Mouse (Mus musculus): ENCODE data around the gene Cyth3. TPM values are rescaled to one million over a fixed set of nuclear protein-coding genes. Genes with fewer than 3 reads are reported as not detected.

Cyth3 gene
- polyA plus RNA-seq, 1 experiment from 2014 or later, result 48.4 TPM

- 26% methylated on average over 11 of the region's 11 CpGs for WGBS
- Histone ChIP-seq H3K4me2 (peak overlapping the region; percentile 37), H3K27me3 (no peaks in the 10 kb centered on the region), H3K36me3 (no peaks in the 10 kb centered on the region), H3K27ac (peak overlapping the region; percentile 76), H3K9ac (no peak overlapping the region), H3K9me3 (no peaks in the 10 kb centered on the region), H3K4me1 (peaks cover 92% of the 10 kb centered on the region), H3K4me3 (no peak overlapping the region)
- ATAC-seq (ENCODE audit: insufficient number of reproducible peaks, insufficient read depth, low FRiP score, low TSS enrichment, low read depth), result no peak
Measured at GRCm38 (mm10) chr5:143637832-143638420, 15.7 kb downstream of the Cyth3 start.

DNA sequence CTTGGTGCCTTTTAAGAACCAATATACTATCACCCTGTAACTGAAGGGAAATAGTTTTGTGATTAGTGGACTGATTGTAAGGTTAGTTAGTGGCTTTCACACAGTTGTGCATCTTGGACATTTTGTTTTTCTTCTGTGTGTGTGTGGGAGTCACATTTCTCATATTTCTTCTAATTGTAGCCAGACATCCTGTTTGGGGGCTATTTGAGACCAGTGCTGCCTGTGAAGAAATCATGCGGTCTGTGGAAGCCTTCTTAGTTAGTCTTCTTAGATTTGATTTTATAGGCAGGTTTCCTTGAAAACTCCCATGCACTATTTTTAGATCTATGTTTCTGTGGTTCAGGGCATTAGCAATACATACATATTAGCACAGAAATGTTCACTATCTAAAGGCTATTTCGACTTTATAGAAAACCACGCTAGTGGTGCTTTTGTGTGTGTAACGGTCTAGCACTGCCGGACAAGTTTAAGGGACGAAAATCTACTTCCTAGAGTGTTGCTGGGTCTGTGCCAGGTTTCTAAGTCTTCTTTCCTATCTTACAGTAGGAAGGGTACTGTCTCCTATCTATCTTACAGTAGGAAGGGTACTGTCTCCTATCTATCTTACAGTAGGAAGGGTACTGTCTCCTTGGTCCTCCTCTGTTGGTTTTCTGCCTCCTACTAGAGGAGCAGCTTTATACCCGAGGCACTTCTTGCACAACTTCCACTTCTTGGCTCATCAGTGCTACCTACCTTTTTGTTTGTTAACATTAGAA is 16.4 kb downstream of the Cyth3 start:
- no peaks in the 10 kb centered on the region for H3K9me3 ChIP-seq
- 0 out of 2 replicates have a peak overlapping the region, but pooled peaks have one; percentile 2 for H3K9ac ChIP-seq
- H3K36me3 ChIP-seq, result no peaks in the 10 kb centered on the region
- H3K27ac ChIP-seq, result peak overlapping the region; percentile 76
- 33% methylated on average over 7 of the region's 7 CpGs for WGBS
- H3K27me3 ChIP-seq, result no peaks in the 10 kb centered on the region
- 0 out of 2 replicates have a peak, but pooled peaks have one; percentile 16 for ATAC-seq (ENCODE audit: insufficient number of reproducible peaks, insufficient read depth, low FRiP score, low TSS enrichment, low read depth)
- H3K4me3 ChIP-seq, result no peak overlapping the region
- peaks cover 89% of the 10 kb centered on the region for H3K4me1 ChIP-seq
- peak overlapping the region; percentile 37 for H3K4me2 ChIP-seq

GRCm38 (mm10) chr5:143639329-143639728 is 17.1 kb downstream of the Cyth3 start:
- WGBS, result 85% methylated on average over 4 of the region's 4 CpGs
- H3K4me1 ChIP-seq, result peaks cover 88% of the 10 kb centered on the region

GRCm38 (mm10) chr5:143639810-143640209 is 17.6 kb downstream of the Cyth3 start:
- Histone ChIP-seq H3K27ac (no peak overlapping the region), H3K4me2 (no peak overlapping the region), H3K4me3 (no peak overlapping the region), H3K9me3 (no peaks in the 10 kb centered on the region), H3K36me3 (no peaks in the 10 kb centered on the region), H3K9ac (no peak overlapping the region), H3K27me3 (no peaks in the 10 kb centered on the region), H3K4me1 (peaks cover 87% of the 10 kb centered on the region)
- no peak for ATAC-seq (ENCODE audit: insufficient number of reproducible peaks, insufficient read depth, low FRiP score, low TSS enrichment, low read depth)
- WGBS, result 70% methylated on average over 7 of the region's 7 CpGs

More at GRCm38 (mm10) chr5:143639329-143639728, 17.1 kb downstream of the Cyth3 start:
- Histone ChIP-seq H3K27me3 (no peaks in the 10 kb centered on the region), H3K9me3 (no peaks in the 10 kb centered on the region), H3K4me3 (no peak overlapping the region), H3K4me2 (no peak overlapping the region), H3K36me3 (no peaks in the 10 kb centered on the region), H3K27ac (0 out of 2 replicates have a peak overlapping the region, but pooled peaks have one; percentile 76), H3K9ac (no peak overlapping the region)
- ATAC-seq (ENCODE audit: insufficient number of reproducible peaks, insufficient read depth, low FRiP score, low TSS enrichment, low read depth), result no peak

- H3K9ac ChIP-seq, result no peak overlapping the region
- H3K4me2 ChIP-seq, result no peak overlapping the region
- 0 out of 2 replicates have a peak overlapping the region, but pooled peaks have one; percentile 7 for H3K27ac ChIP-seq
- no peaks in the 10 kb centered on the region for H3K36me3 ChIP-seq
- ATAC-seq (ENCODE audit: insufficient number of reproducible peaks, insufficient read depth, low FRiP score, low TSS enrichment, low read depth), result no peak
- no peaks in the 10 kb centered on the region for H3K9me3 ChIP-seq
- 43% methylated on average over 3 of the region's 3 CpGs for WGBS
- H3K4me3 ChIP-seq, result no peak overlapping the region
- H3K27me3 ChIP-seq, result no peaks in the 10 kb centered on the region
- H3K4me1 ChIP-seq, result peaks cover 76% of the 10 kb centered on the region
Measured at GRCm38 (mm10) chr5:143641503-143641902, 19.3 kb downstream of the Cyth3 start.

DNA sequence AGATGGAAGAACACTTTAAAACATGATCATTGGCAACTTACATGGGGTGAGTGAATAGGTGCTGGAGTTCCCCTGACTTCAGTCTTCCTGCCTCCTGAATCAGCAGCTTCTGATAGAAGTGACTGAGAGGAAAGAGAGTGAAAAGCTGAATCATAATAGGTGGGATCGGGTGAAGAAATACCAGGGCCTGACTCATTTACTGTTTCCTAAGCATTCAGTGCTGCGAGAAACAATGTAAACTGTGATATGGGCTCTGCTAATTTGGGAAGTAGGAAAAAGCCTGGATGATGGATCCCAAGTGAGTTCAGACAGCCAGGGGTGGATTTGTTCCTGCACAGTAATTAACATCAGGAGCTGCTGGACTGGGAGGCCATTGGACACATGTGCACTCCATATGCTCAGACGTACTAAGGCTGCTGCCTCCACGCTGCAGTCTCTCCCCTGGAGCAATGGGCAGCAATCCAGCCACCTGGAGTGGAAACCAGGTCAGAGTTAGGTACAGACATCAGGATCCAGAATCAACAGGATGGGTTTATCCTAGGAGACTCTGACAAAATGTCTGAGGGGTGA is 20.1 kb downstream of the Cyth3 start:
- Histone ChIP-seq H3K27me3 (no peaks in the 10 kb centered on the region), H3K27ac (peak overlapping the region; percentile 66), H3K9me3 (no peaks in the 10 kb centered on the region), H3K36me3 (no peaks in the 10 kb centered on the region), H3K9ac (no peak overlapping the region), H3K4me3 (no peak overlapping the region), H3K4me2 (peak overlapping the region; percentile 19), H3K4me1 (peaks cover 69% of the 10 kb centered on the region)
- WGBS, result 18% methylated on average over 4 of the region's 4 CpGs
- 0 out of 2 replicates have a peak, but pooled peaks have one; percentile 11 for ATAC-seq (ENCODE audit: insufficient number of reproducible peaks, insufficient read depth, low FRiP score, low TSS enrichment, low read depth)

DNA sequence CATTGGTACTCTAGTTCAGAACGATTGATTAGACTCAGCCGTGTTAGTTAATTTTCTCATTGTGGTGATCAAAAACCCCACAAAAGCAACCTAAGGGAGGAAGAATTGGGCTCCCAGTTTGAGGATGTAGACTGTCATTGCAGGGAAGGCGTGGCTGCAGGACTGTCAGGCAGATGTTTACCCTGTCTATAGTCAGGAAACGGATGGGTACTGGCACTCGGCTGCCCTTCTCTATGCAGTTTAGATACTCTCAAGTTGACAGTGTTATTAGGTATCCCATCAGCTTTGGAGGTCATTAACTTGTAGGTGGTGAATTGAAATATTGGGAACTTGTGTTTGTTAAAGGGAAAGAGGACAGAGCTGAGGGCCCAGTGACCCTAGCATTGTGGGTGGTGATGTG is 23.7 kb downstream of the Cyth3 start:
- Histone ChIP-seq H3K4me2 (no peak overlapping the region), H3K36me3 (peaks cover 9% of the 10 kb centered on the region; the same call in 1 of the 2 replicates), H3K27ac (no peak overlapping the region), H3K27me3 (no peaks in the 10 kb centered on the region), H3K9ac (no peak overlapping the region), H3K9me3 (no peaks in the 10 kb centered on the region), H3K4me1 (peaks cover 36% of the 10 kb centered on the region), H3K4me3 (no peak overlapping the region)
- 72% methylated on average over 5 of the region's 5 CpGs for WGBS
- no peak for ATAC-seq (ENCODE audit: insufficient number of reproducible peaks, insufficient read depth, low FRiP score, low TSS enrichment, low read depth)

- ATAC-seq (ENCODE audit: insufficient number of reproducible peaks, insufficient read depth, low FRiP score, low TSS enrichment, low read depth), result no peak
- Histone ChIP-seq H3K4me2 (no peak overlapping the region), H3K36me3 (peaks cover 9% of the 10 kb centered on the region; the same call in 1 of the 2 replicates), H3K4me3 (no peak overlapping the region), H3K9ac (no peak overlapping the region), H3K9me3 (no peaks in the 10 kb centered on the region), H3K27me3 (no peaks in the 10 kb centered on the region), H3K4me1 (peaks cover 30% of the 10 kb centered on the region), H3K27ac (no peak overlapping the region)
- WGBS, result 89% methylated on average over 2 of the region's 2 CpGs
Measured at GRCm38 (mm10) chr5:143647412-143647811, 25.2 kb downstream of the Cyth3 start.

DNA sequence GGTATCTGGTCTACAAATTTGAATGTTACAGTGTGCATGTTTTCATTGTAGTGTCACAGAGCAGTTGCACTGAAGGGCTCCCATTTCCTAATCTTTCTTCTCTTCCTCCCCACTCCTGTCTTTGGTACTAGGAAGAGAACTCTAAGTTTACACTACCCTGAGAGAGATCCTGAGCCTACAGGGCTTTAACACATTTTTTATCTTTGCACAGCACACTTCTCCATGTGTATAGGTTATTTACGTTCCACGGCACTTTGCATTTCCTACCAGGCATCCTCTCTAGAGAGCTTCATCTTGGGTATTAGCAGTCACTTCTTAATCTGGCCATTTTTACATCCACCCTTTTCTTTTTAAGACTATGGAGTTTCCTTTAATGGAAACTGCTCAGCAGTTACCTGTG is 25.8 kb downstream of the Cyth3 start:
- 80% methylated on average over 2 of the region's 2 CpGs for WGBS
- no peak overlapping the region for H3K27ac ChIP-seq
- no peak for ATAC-seq (ENCODE audit: insufficient number of reproducible peaks, insufficient read depth, low FRiP score, low TSS enrichment, low read depth)

GRCm38 (mm10) chr5:143649168-143649567 is 26.9 kb downstream of the Cyth3 start:
- 95% methylated on average over 6 of the region's 6 CpGs for WGBS
- no peak overlapping the region for H3K27ac ChIP-seq
- no peak overlapping the region for H3K4me2 ChIP-seq
- no peak for ATAC-seq (ENCODE audit: insufficient number of reproducible peaks, insufficient read depth, low FRiP score, low TSS enrichment, low read depth)
- H3K4me1 ChIP-seq, result peaks cover 32% of the 10 kb centered on the region
- H3K4me3 ChIP-seq, result no peak overlapping the region
- H3K36me3 ChIP-seq, result peaks cover 9% of the 10 kb centered on the region; the same call in 1 of the 2 replicates
- H3K27me3 ChIP-seq, result no peaks in the 10 kb centered on the region
- no peak overlapping the region for H3K9ac ChIP-seq
- H3K9me3 ChIP-seq, result no peaks in the 10 kb centered on the region

More for the DNA sequence above, 25.8 kb downstream of the Cyth3 start:
- no peak overlapping the region for H3K4me3 ChIP-seq
- peaks cover 9% of the 10 kb centered on the region; the same call in 1 of the 2 replicates for H3K36me3 ChIP-seq
- no peaks in the 10 kb centered on the region for H3K9me3 ChIP-seq
- peaks cover 27% of the 10 kb centered on the region for H3K4me1 ChIP-seq
- H3K27me3 ChIP-seq, result no peaks in the 10 kb centered on the region
- H3K4me2 ChIP-seq, result no peak overlapping the region
- H3K9ac ChIP-seq, result no peak overlapping the region

DNA sequence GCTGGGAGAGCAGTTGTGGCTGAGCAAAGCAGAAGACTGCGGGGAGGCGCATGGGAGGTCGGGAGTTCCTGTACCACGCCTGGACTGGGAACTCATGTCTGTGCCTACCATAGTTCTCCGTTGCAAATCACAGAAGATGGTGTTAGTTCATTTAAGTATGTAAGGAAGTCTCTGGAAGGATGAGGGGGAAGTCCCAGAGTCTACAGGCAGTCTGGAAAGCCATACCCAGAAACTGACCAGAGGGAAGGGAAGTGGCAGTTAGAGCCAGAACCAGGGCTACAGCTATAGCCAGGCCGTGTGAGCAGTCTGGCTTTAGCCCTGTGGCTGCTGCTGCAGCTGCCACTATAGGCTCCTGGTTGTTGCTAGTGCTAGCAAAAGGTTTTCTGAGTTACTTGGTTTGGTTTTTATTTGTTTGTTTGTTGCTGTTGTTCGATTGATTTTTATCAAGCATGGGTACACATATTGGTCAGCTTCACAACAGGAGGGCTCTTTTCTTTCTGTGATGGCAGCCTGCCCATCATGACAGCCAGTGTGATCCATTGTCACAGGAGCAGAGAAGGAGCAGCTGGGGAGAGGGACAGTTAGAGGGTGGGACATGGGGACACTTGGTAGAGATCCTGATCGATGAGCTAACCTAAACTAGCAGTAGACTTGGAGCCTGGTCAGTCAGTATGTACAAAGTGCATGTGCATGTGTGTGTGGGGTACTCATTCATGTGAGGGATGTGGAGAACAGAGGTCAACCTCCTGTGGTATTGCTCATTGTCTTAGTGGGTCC is 29.8 kb downstream of the Cyth3 start:
- Histone ChIP-seq H3K4me2 (no peak overlapping the region), H3K4me3 (no peak overlapping the region), H3K4me1 (peaks cover 49% of the 10 kb centered on the region), H3K9ac (no peak overlapping the region), H3K27ac (no peak overlapping the region), H3K9me3 (no peaks in the 10 kb centered on the region), H3K36me3 (peaks cover 9% of the 10 kb centered on the region; the same call in 1 of the 2 replicates), H3K27me3 (no peaks in the 10 kb centered on the region)
- ATAC-seq (ENCODE audit: insufficient number of reproducible peaks, insufficient read depth, low FRiP score, low TSS enrichment, low read depth), result no peak
- WGBS, result 86% methylated on average over 8 of the region's 8 CpGs

Measured in embryonic facial prominence, embryonic 13.5 days (tissue).